Comparison of ENCODE assay signal across 14 mouse cellular contexts in the genomic region with DNA sequence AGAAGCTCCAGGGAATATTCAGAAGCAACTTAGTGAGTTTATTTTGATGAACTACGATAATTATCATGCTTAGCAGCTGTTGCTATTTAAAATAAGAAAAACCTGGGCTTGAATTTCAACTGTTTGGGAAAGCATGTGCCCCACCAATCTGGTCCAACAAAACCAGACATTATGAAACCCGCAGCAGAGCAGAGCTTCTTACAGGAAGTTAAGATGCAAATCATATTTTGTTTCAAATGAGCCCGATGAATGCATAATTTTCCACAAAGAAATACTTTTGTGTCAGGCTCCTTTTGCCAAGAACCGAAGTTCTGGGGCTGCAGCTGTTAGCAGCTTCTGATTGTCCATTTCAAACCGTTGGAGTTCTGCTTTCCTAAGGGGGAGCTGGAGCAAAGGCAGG.
DNase-seq lines count a peak whose midpoint lies in the region; ATAC-seq and TF ChIP-seq lines count a peak whose summit lies in the region.
"Had no signal": no experiment of that assay in that cellular context is flagged by ENCODE, and none has a peak within 500 bp of the region (broad histone marks: within the 10 kb centered on the region; RNA-seq: fewer than 3 reads in every experiment).

No protein-coding gene starts in this region.

- no peak overlapping the region for H3K27ac ChIP-seq in embryonic facial prominence, embryonic 11.5 days (replicated peaks; ENCODE audit: low read depth, low read length)
- no peak overlapping the region for H3K27ac ChIP-seq in embryonic facial prominence, embryonic 10.5 days (replicated peaks)
- no peak overlapping the region for H3K27ac ChIP-seq in lung, embryonic 14.5 days (ENCODE audit: low read depth)
- H3K27ac ChIP-seq: heart, embryonic 13.5 days; macrophage; midbrain, embryonic 13.5 days had no signal

- H3K4me3 ChIP-seq in embryonic facial prominence, embryonic 11.5 days (ENCODE audit: low read depth, low read length): no peak overlapping the region
- H3K4me3 ChIP-seq in embryonic facial prominence, embryonic 10.5 days: no peak overlapping the region
- no peak overlapping the region for H3K4me3 ChIP-seq in lung, embryonic 14.5 days (ENCODE audit: low read depth, low read length)
- H3K4me3 ChIP-seq: heart, embryonic 13.5 days; midbrain, embryonic 13.5 days had no signal

- H3K36me3 ChIP-seq in embryonic facial prominence, embryonic 11.5 days (replicated peaks; ENCODE audit: control insufficient read depth, insufficient read depth, low read depth, low read length): no peaks in the 10 kb centered on the region
- H3K36me3 ChIP-seq in embryonic facial prominence, embryonic 10.5 days (replicated peaks): no peaks in the 10 kb centered on the region
- no peaks in the 10 kb centered on the region for H3K36me3 ChIP-seq in lung, embryonic 14.5 days (ENCODE audit: insufficient read depth)
- H3K36me3 ChIP-seq: heart, embryonic 13.5 days; midbrain, embryonic 13.5 days had no signal

- WGBS in embryonic facial prominence, embryonic 11.5 days: 69% methylated on average over 5 of the region's 5 CpGs
- 77% methylated on average over 5 of the region's 5 CpGs for WGBS in embryonic facial prominence, embryonic 10.5 days
- WGBS in lung, embryonic 14.5 days: 59% methylated on average over 5 of the region's 5 CpGs

- H3K9ac ChIP-seq in embryonic facial prominence, embryonic 11.5 days (replicated peaks; ENCODE audit: low read length): no peak overlapping the region
- no peak overlapping the region for H3K9ac ChIP-seq in lung, embryonic 14.5 days
- H3K9ac ChIP-seq: heart, embryonic 13.5 days; midbrain, embryonic 13.5 days had no signal

- no peaks in the 10 kb centered on the region for H3K4me1 ChIP-seq in embryonic facial prominence, embryonic 11.5 days (ENCODE audit: control insufficient read depth, insufficient read depth, low read length)
- no peaks in the 10 kb centered on the region; the same call in 1 of the 2 replicates for H3K4me1 ChIP-seq in embryonic facial prominence, embryonic 10.5 days
- no peaks in the 10 kb centered on the region for H3K4me1 ChIP-seq in lung, embryonic 14.5 days (ENCODE audit: insufficient read depth)
- H3K4me1 ChIP-seq: heart, embryonic 13.5 days; midbrain, embryonic 13.5 days had no signal

- H3K27me3 ChIP-seq in embryonic facial prominence, embryonic 11.5 days (ENCODE audit: control insufficient read depth, insufficient read depth, low read length): no peaks in the 10 kb centered on the region
- no peaks in the 10 kb centered on the region for H3K27me3 ChIP-seq in embryonic facial prominence, embryonic 10.5 days (replicated peaks; ENCODE audit: low read depth, poor library complexity, severe bottlenecking)
- no peaks in the 10 kb centered on the region for H3K27me3 ChIP-seq in lung, embryonic 14.5 days (ENCODE audit: insufficient read depth, low read length)
- H3K27me3 ChIP-seq: heart, embryonic 13.5 days; midbrain, embryonic 13.5 days had no signal

- ATAC-seq in embryonic facial prominence, embryonic 11.5 days (replicated peaks; ENCODE audit: insufficient number of reproducible peaks, low FRiP score, low TSS enrichment, low read depth): no peak
- ATAC-seq in lung, embryonic 14.5 days (ENCODE audit: insufficient read depth): no peak
- ATAC-seq: midbrain, embryonic 13.5 days had no signal

- no peak overlapping the region for H3K4me2 ChIP-seq in embryonic facial prominence, embryonic 11.5 days (ENCODE audit: low read depth, low read length)
- no peak overlapping the region for H3K4me2 ChIP-seq in lung, embryonic 14.5 days
- H3K4me2 ChIP-seq: heart, embryonic 13.5 days; midbrain, embryonic 13.5 days had no signal

- TF ChIP-seq CTCF in lung, embryonic 14.5 days (IDR thresholded peaks at IDR 0.05; ENCODE audit: low read depth): no peak

- H3K9me3 ChIP-seq in embryonic facial prominence, embryonic 11.5 days (replicated peaks; ENCODE audit: control insufficient read depth, low read length): no peaks in the 10 kb centered on the region
- no peaks in the 10 kb centered on the region for H3K9me3 ChIP-seq in embryonic facial prominence, embryonic 10.5 days
- no peaks in the 10 kb centered on the region for H3K9me3 ChIP-seq in lung, embryonic 14.5 days (ENCODE audit: low read depth, low read length)
- H3K9me3 ChIP-seq: midbrain, embryonic 13.5 days had no signal

- peak; percentile 1 for DNase-seq in embryonic facial prominence, embryonic 11.5 days (ENCODE audit: low spot score)
- no peak for DNase-seq in embryonic facial prominence, embryonic 10.5 days (ENCODE audit: low spot score)
- peak; percentile 6 for DNase-seq in lung, embryonic 14.5 days
- DNase-seq in lung, postnatal 4 days: no peak
- peak; percentile 78 for DNase-seq in layer of hippocampus, adult 9-11 months
- DNase-seq in right cerebral cortex, postnatal 36 days (ENCODE audit: low spot score in 2 of 2): peak; percentile 24 to 25
- DNase-seq in spleen, postnatal 14 days (ENCODE audit: low spot score in 2 of 2): no peak
- no peak for DNase-seq in adrenal gland, adult 8-10 months
- DNase-seq: adrenal gland, postnatal 25 days; cerebellum, postnatal 36 days; thymus, postnatal 14 days had no signal

Comparison
In these comparisons a context has a peak if more than half of its experiments do, and no peak if none do; other contexts are left out.
1. DNase-seq: peak in embryonic facial prominence, embryonic 11.5 days (single experiment), lung, embryonic 14.5 days (single experiment), layer of hippocampus, adult 9-11 months (single experiment) and right cerebral cortex, postnatal 36 days (2 of 2); none in embryonic facial prominence, embryonic 10.5 days (single experiment), lung, postnatal 4 days (0 of 2), spleen, postnatal 14 days (0 of 2) and adrenal gland, adult 8-10 months (single experiment).